Mouse (Mus musculus) heart, embryonic 13.5 days (tissue): ENCODE results near the gene Fig4. TPM values are rescaled to one million over a fixed set of nuclear protein-coding genes. Genes with fewer than 3 reads are reported as not detected.

Experiments
- ATAC-seq: fragments of 200-750 bp; cut with Nextera tagmentation; 2 replicates; pipeline ENCODE4 v1.8.0; 2017; ENCODE audit warnings: moderate TSS enrichment; ENCODE audit not compliant: insufficient number of reproducible peaks, low FRiP score, low TSS enrichment; ENCODE audit errors: extremely low read depth
- H3K27ac ChIP-seq: fragments of 300-500 bp; sonication (generic); replicated peaks from 2 replicates; pipeline ENCODE4 v1.5.1; 2015; ENCODE audit warnings: moderate library complexity, mild to moderate bottlenecking, inconsistent platforms
- H3K27me3 ChIP-seq: fragments of 300-500 bp; sonication (generic); replicated peaks from 2 replicates; pipeline ENCODE4 v1.6.1; 2015; ENCODE audit warnings: mild to moderate bottlenecking, inconsistent platforms
- H3K36me3 ChIP-seq: fragments of 300-500 bp; sonication (generic); 2 replicates; pipeline ENCODE4 v1.6.1; 2015; ENCODE audit warnings: mild to moderate bottlenecking, inconsistent platforms
- H3K4me1 ChIP-seq: fragments of 300-500 bp; sonication (generic); 2 replicates; pipeline ENCODE4 v1.6.1; 2015; ENCODE audit warnings: inconsistent platforms
- H3K4me2 ChIP-seq: fragments of 300-500 bp; sonication (generic); 2 replicates; pipeline ENCODE4 v1.6.1; 2015; ENCODE audit warnings: inconsistent platforms, mild to moderate bottlenecking, moderate library complexity
- H3K4me3 ChIP-seq: fragments of 300-500 bp; sonication (generic); 2 replicates; pipeline ENCODE4 v1.5.1; 2015; ENCODE audit warnings: moderate library complexity, mild to moderate bottlenecking, inconsistent platforms
- H3K9ac ChIP-seq: fragments of 300-500 bp; sonication (generic); 2 replicates; pipeline ENCODE4 v1.6.1; 2015; ENCODE audit warnings: inconsistent platforms, mild to moderate bottlenecking, moderate library complexity
- H3K9me3 ChIP-seq: fragments of 300-500 bp; sonication (generic); 2 replicates; pipeline ENCODE4 v1.6.1; 2016; ENCODE audit warnings: inconsistent platforms
- WGBS: fragments of 180-500 bp; shearing (Covaris S2); methylation state at CpG from one replicate; pipeline ENCODE4 v1.1.7; 2015; ENCODE audit warnings: mixed read lengths; 5-methylcytosine and 5-hydroxymethylcytosine counted together
- polyA plus RNA-seq: library from polyadenylated mRNA; unstranded; fragments of >200 nt; fragmentation: Nextera tagmentation; extraction: Ambion mirVana; gene quantifications from 2 replicates; pipeline ENCODE4 v1.2.1, GENCODE M21; 2015

The Fig4 gene
- polyA plus RNA-seq, 1 experiment from 2014 or later: 44.0 TPM

GRCm38 (mm10) chr10:41236020-41236419, 67.0 kb downstream of the Fig4 start:
- H3K9ac ChIP-seq: no peak overlapping the region
- H3K9me3 ChIP-seq: no peaks in the 10 kb centered on the region
- no peaks in the 10 kb centered on the region for H3K27me3 ChIP-seq
- H3K4me1 ChIP-seq: peaks cover 7% of the 10 kb centered on the region
- no peak overlapping the region for H3K4me3 ChIP-seq
- H3K4me2 ChIP-seq: no peak overlapping the region
- 67% methylated on average over 2 of the region's 2 CpGs for WGBS
- no peak for ATAC-seq
- peaks cover 45% of the 10 kb centered on the region for H3K36me3 ChIP-seq
- no peak overlapping the region for H3K27ac ChIP-seq

GRCm38 (mm10) chr10:41235584-41235983, 67.5 kb downstream of the Fig4 start:
- ATAC-seq: no peak
- H3K27me3 ChIP-seq: no peaks in the 10 kb centered on the region
- peaks cover 44% of the 10 kb centered on the region for H3K36me3 ChIP-seq
- H3K4me1 ChIP-seq: peaks cover 3% of the 10 kb centered on the region
- H3K9me3 ChIP-seq: no peaks in the 10 kb centered on the region
- no peak overlapping the region for H3K4me2 ChIP-seq
- no peak overlapping the region for H3K4me3 ChIP-seq
- H3K9ac ChIP-seq: no peak overlapping the region
- H3K27ac ChIP-seq: no peak overlapping the region
- 84% methylated on average over 3 of the region's 3 CpGs for WGBS

DNA sequence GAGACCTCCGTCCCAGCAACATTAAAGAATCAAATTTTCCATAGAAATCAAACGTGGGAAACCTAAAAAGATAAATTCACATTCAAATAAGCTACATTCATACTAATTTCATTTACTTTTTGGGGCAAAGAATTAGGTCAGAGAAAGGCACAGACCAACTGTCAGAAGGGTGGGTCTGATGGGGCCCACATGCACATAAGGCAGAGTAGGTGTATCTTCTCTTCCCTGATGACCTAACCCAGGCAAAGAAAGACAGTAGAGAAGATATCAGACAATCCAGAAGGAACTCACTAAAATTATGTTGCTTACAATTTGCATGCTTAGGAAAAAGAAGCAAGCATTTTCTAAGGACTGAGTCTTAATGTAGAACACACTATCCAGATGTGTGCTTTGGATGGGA, 67.9 kb downstream of the Fig4 start:
- Histone ChIP-seq H3K27me3 (no peaks in the 10 kb centered on the region), H3K36me3 (peaks cover 40% of the 10 kb centered on the region), H3K4me3 (no peak overlapping the region), H3K9ac (no peak overlapping the region), H3K9me3 (no peaks in the 10 kb centered on the region), H3K27ac (no peak overlapping the region), H3K4me2 (no peak overlapping the region), H3K4me1 (no peaks in the 10 kb centered on the region; the same call in 1 of the 2 replicates)
- WGBS: 81% methylated on average over 2 of the region's 2 CpGs
- no peak for ATAC-seq

GRCm38 (mm10) chr10:41234552-41234951, 68.5 kb downstream of the Fig4 start:
- 62% methylated on average over 9 of the region's 9 CpGs for WGBS
- no peaks in the 10 kb centered on the region for H3K9me3 ChIP-seq
- peaks cover 34% of the 10 kb centered on the region for H3K36me3 ChIP-seq
- no peak overlapping the region for H3K9ac ChIP-seq
- no peak overlapping the region for H3K4me2 ChIP-seq
- no peak overlapping the region for H3K4me3 ChIP-seq
- ATAC-seq: no peak
- no peaks in the 10 kb centered on the region for H3K27me3 ChIP-seq
- H3K4me1 ChIP-seq: no peaks in the 10 kb centered on the region
- H3K27ac ChIP-seq: no peak overlapping the region

- 81% methylated on average over 6 of the region's 6 CpGs for WGBS
- no peaks in the 10 kb centered on the region for H3K27me3 ChIP-seq
- peaks cover 23% of the 10 kb centered on the region for H3K36me3 ChIP-seq
Observed at GRCm38 (mm10) chr10:41233140-41233539, 69.9 kb downstream of the Fig4 start.

DNA sequence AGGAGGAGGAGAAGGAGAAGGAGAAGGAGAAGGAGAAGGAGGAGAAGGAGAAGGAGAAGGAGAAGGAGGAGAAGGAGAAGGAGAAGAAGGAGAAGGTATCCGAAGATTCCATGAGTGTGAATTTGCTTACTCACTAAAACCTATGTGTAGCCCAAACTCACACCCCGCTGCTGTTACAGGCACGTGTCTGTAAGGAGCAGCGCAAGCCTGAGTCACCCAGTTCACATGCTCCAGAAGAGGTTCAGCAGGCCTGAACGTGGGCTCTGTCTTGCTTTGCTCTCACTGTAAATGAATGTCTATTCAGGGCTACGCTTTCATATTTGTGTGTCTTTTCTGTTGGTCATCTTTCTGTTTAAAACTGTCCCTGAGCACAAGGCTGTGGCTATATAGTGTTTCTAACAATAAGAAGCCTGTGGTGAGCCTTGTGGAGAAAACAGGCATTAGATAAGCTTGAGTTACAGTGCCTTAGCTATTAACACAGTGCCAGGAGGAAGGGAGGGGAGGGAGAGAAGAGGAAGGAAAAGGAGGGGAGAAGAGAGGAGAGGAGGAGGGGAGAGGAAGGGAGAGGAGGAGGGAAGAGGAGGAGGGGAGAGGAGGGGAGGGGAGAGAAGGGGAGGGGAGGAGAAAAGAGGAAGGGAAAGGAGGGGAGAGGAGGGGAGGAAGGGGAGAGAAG, 71.8 kb downstream of the Fig4 start:
- no peak for ATAC-seq
- no peak overlapping the region for H3K4me3 ChIP-seq
- no peak overlapping the region for H3K9ac ChIP-seq
- H3K4me1 ChIP-seq: no peaks in the 10 kb centered on the region
- no peaks in the 10 kb centered on the region for H3K27me3 ChIP-seq
- H3K9me3 ChIP-seq: no peaks in the 10 kb centered on the region
- H3K36me3 ChIP-seq: peaks cover 31% of the 10 kb centered on the region
- no peak overlapping the region for H3K27ac ChIP-seq
- 74% methylated on average over 6 of the region's 6 CpGs for WGBS
- no peak overlapping the region for H3K4me2 ChIP-seq

More at GRCm38 (mm10) chr10:41233140-41233539, 69.9 kb downstream of the Fig4 start:
- Histone ChIP-seq H3K4me2 (no peak overlapping the region), H3K4me1 (no peaks in the 10 kb centered on the region), H3K9ac (no peak overlapping the region), H3K27ac (no peak overlapping the region), H3K4me3 (no peak overlapping the region), H3K9me3 (no peaks in the 10 kb centered on the region)
- ATAC-seq: no peak

DNA sequence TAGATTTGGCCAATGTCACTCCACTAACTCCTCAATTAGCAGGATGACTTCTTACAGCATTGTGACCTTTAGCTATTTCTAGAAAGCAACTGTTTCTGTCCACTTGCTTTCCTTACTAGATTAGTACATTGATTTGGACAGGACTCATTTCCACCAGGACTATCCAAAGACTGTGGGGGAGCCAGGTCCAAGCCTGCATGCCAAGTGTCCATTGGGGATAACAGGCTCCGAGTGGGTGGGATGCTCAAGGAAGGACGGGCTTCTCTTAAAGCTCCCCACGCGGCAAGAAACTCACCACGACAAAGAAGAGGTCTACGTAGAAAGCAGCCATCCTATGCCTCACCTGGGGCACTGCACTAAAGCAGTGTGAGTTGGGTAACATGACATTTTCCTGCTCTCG, 75.4 kb downstream of the Fig4 start:
- peaks cover 43% of the 10 kb centered on the region for H3K36me3 ChIP-seq
- H3K4me1 ChIP-seq: no peaks in the 10 kb centered on the region
- no peaks in the 10 kb centered on the region for H3K27me3 ChIP-seq
- no peak overlapping the region for H3K9ac ChIP-seq
- no peaks in the 10 kb centered on the region for H3K9me3 ChIP-seq
- WGBS: 88% methylated on average over 7 of the region's 7 CpGs
- H3K27ac ChIP-seq: no peak overlapping the region
- no peak overlapping the region for H3K4me2 ChIP-seq
- no peak overlapping the region for H3K4me3 ChIP-seq
- ATAC-seq: no peak

- Histone ChIP-seq H3K36me3 (peaks cover 58% of the 10 kb centered on the region), H3K9me3 (no peaks in the 10 kb centered on the region), H3K4me3 (no peak overlapping the region), H3K27me3 (no peaks in the 10 kb centered on the region), H3K27ac (no peak overlapping the region), H3K9ac (no peak overlapping the region), H3K4me1 (no peaks in the 10 kb centered on the region), H3K4me2 (no peak overlapping the region)
- ATAC-seq: no peak
- WGBS: 72% methylated on average over 4 of the region's 4 CpGs
Observed at GRCm38 (mm10) chr10:41223499-41223898, 79.6 kb downstream of the Fig4 start.

GRCm38 (mm10) chr10:41221204-41221603, 81.9 kb downstream of the Fig4 start:
- H3K9me3 ChIP-seq: no peaks in the 10 kb centered on the region
- no peak overlapping the region for H3K27ac ChIP-seq
- 59% methylated on average over 4 of the region's 4 CpGs for WGBS
- no peak overlapping the region for H3K4me2 ChIP-seq
- peaks cover 49% of the 10 kb centered on the region for H3K36me3 ChIP-seq
- ATAC-seq: no peak
- H3K27me3 ChIP-seq: no peaks in the 10 kb centered on the region
- no peak overlapping the region for H3K9ac ChIP-seq
- H3K4me3 ChIP-seq: no peak overlapping the region
- no peaks in the 10 kb centered on the region for H3K4me1 ChIP-seq

GRCm38 (mm10) chr10:41218897-41219296, 84.2 kb downstream of the Fig4 start:
- Histone ChIP-seq H3K4me2 (no peak overlapping the region), H3K27me3 (no peaks in the 10 kb centered on the region), H3K27ac (no peak overlapping the region), H3K4me1 (no peaks in the 10 kb centered on the region), H3K9me3 (no peaks in the 10 kb centered on the region), H3K4me3 (no peak overlapping the region), H3K36me3 (peaks cover 48% of the 10 kb centered on the region), H3K9ac (no peak overlapping the region)
- WGBS: 86% methylated on average over 10 of the region's 10 CpGs
- no peak for ATAC-seq

GRCm38 (mm10) chr10:41214083-41214482, 89.0 kb downstream of the Fig4 start:
- Histone ChIP-seq H3K4me1 (no peaks in the 10 kb centered on the region), H3K4me2 (no peak overlapping the region), H3K4me3 (no peak overlapping the region), H3K9me3 (no peaks in the 10 kb centered on the region), H3K9ac (no peak overlapping the region), H3K27ac (no peak overlapping the region), H3K27me3 (no peaks in the 10 kb centered on the region), H3K36me3 (peaks cover 17% of the 10 kb centered on the region)
- 77% methylated on average over 3 of the region's 3 CpGs for WGBS
- ATAC-seq: no peak

GRCm38 (mm10) chr10:41209538-41209937, 93.5 kb downstream of the Fig4 start:
- no peaks in the 10 kb centered on the region for H3K9me3 ChIP-seq
- no peak overlapping the region for H3K4me3 ChIP-seq
- no peak for ATAC-seq
- no peak overlapping the region for H3K4me2 ChIP-seq
- 64% methylated on average over 4 of the region's 4 CpGs for WGBS
- no peak overlapping the region for H3K9ac ChIP-seq
- no peaks in the 10 kb centered on the region for H3K27me3 ChIP-seq
- no peak overlapping the region for H3K27ac ChIP-seq
- 0 out of 2 replicates have a peak, but pooled peaks cover 4% of the 10 kb centered on the region for H3K36me3 ChIP-seq
- peaks cover 12% of the 10 kb centered on the region for H3K4me1 ChIP-seq
